Mouse (Mus musculus) limb, embryonic 11.5 days (tissue): ENCODE results near the gene Cxcr4. TPM values are rescaled to one million over a fixed set of nuclear protein-coding genes. Genes with fewer than 3 reads are reported as not detected.
A peak's percentile ranks its signal among the peaks of the same experiment; 100 is the strongest.

Experiments used
- ATAC-seq: fragments of 200-750 bp; cut with Nextera tagmentation; 2 replicates; pipeline ENCODE4 v1.8.0; 2017; ENCODE audit warnings: low read depth; ENCODE audit not compliant: insufficient number of reproducible peaks, low FRiP score, low TSS enrichment
- DNase-seq: peaks from one replicate; pipeline ENCODE4 v3.0.0-alpha.2; 2015; ENCODE audit warnings: low spot score
- H3K27ac ChIP-seq: fragments of 300-500 bp; sonication (generic); replicated peaks from 2 replicates; pipeline ENCODE4 v1.5.1; 2014; ENCODE audit warnings: low read depth, mild to moderate bottlenecking, low read length
- H3K27me3 ChIP-seq: fragments of 300-500 bp; sonication (generic); 2 replicates; pipeline ENCODE4 v1.6.1; 2014; ENCODE audit warnings: mild to moderate bottlenecking, low read length, mixed read lengths; ENCODE audit not compliant: control insufficient read depth, insufficient read depth
- H3K36me3 ChIP-seq: fragments of 300-500 bp; sonication (generic); 2 replicates; pipeline ENCODE4 v1.6.1; 2014; ENCODE audit warnings: mild to moderate bottlenecking, low read length, moderate library complexity, mixed read lengths; ENCODE audit not compliant: control insufficient read depth, insufficient read depth
- H3K4me1 ChIP-seq: fragments of 300-500 bp; sonication (generic); 2 replicates; pipeline ENCODE4 v1.6.1; 2014; ENCODE audit warnings: low read length, mixed read lengths; ENCODE audit not compliant: control insufficient read depth, insufficient read depth
- H3K4me2 ChIP-seq: fragments of 300-500 bp; sonication (generic); 2 replicates; pipeline ENCODE4 v1.6.1; 2014; ENCODE audit warnings: low read depth, mild to moderate bottlenecking, moderate library complexity; ENCODE audit not compliant: severe bottlenecking
- H3K4me3 ChIP-seq: fragments of 300-500 bp; sonication (generic); 2 replicates; pipeline ENCODE4 v1.5.1; 2014; ENCODE audit warnings: low read depth, low read length
- H3K9ac ChIP-seq: fragments of 300-500 bp; sonication (generic); 2 replicates; pipeline ENCODE4 v1.6.1; 2014; ENCODE audit warnings: mild to moderate bottlenecking, low read length
- H3K9me3 ChIP-seq: fragments of 300-500 bp; sonication (generic); 2 replicates; pipeline ENCODE4 v1.6.1; 2016; ENCODE audit warnings: low read length; ENCODE audit not compliant: control insufficient read depth
- WGBS: fragments of 180-500 bp; shearing (Covaris S2); extraction: QIAGEN DNeasy Blood & Tissue Kit; methylation state at CpG from one replicate; pipeline ENCODE4 v1.1.7; 2014; 5-methylcytosine and 5-hydroxymethylcytosine counted together
- polyA plus RNA-seq: library from polyadenylated mRNA; unstranded; fragments of >200 nt; fragmentation: Nextera tagmentation; extraction: Ambion mirVana; gene quantifications from 2 replicates; pipeline ENCODE4 v1.2.1, GENCODE M21; 2014

Cxcr4 gene
- polyA plus RNA-seq, 1 experiment from 2014 or later, result 3.1 TPM

- H3K4me3 ChIP-seq, result no peak overlapping the region
- H3K27me3 ChIP-seq, result no peaks in the 10 kb centered on the region
- WGBS, result 76% methylated on average over 9 of the region's 9 CpGs
- H3K4me2 ChIP-seq, result no peak overlapping the region
- no peak for DNase-seq
- H3K9ac ChIP-seq, result no peak overlapping the region
- no peaks in the 10 kb centered on the region for H3K4me1 ChIP-seq
- 0 out of 2 replicates have a peak, but pooled peaks have one; percentile 48 for ATAC-seq
- H3K27ac ChIP-seq, result no peak overlapping the region
- H3K36me3 ChIP-seq, result no peaks in the 10 kb centered on the region
- H3K9me3 ChIP-seq, result no peaks in the 10 kb centered on the region
Observed at GRCm38 (mm10) chr1:128622867-128623593, 30.9 kb upstream of the Cxcr4 start.

GRCm38 (mm10) chr1:128617654-128618310 lies 25.7 kb upstream of the Cxcr4 start:
- Histone ChIP-seq H3K36me3 (no peaks in the 10 kb centered on the region), H3K4me3 (no peak overlapping the region), H3K27me3 (no peaks in the 10 kb centered on the region), H3K4me2 (no peak overlapping the region), H3K4me1 (no peaks in the 10 kb centered on the region), H3K9me3 (no peaks in the 10 kb centered on the region), H3K9ac (no peak overlapping the region), H3K27ac (no peak overlapping the region)
- WGBS, result 91% methylated on average over 13 of the region's 13 CpGs
- no peak for ATAC-seq
- no peak for DNase-seq

GRCm38 (mm10) chr1:128616586-128616985 lies 24.5 kb upstream of the Cxcr4 start:
- DNase-seq, result no peak
- no peak overlapping the region for H3K9ac ChIP-seq
- no peaks in the 10 kb centered on the region for H3K9me3 ChIP-seq
- WGBS, result 43% methylated on average over 2 of the region's 2 CpGs
- H3K4me3 ChIP-seq, result no peak overlapping the region
- H3K27ac ChIP-seq, result no peak overlapping the region
- no peaks in the 10 kb centered on the region for H3K4me1 ChIP-seq
- H3K4me2 ChIP-seq, result no peak overlapping the region
- no peaks in the 10 kb centered on the region for H3K36me3 ChIP-seq
- no peak for ATAC-seq
- H3K27me3 ChIP-seq, result no peaks in the 10 kb centered on the region

GRCm38 (mm10) chr1:128615459-128615806 lies 23.3 kb upstream of the Cxcr4 start:
- H3K9ac ChIP-seq, result no peak overlapping the region
- no peak overlapping the region for H3K4me3 ChIP-seq
- no peaks in the 10 kb centered on the region for H3K36me3 ChIP-seq
- ATAC-seq (no peak), DNase-seq (no peak)
- no peaks in the 10 kb centered on the region for H3K27me3 ChIP-seq
- H3K9me3 ChIP-seq, result no peaks in the 10 kb centered on the region
- 81% methylated on average over 2 of the region's 2 CpGs for WGBS
- no peak overlapping the region for H3K27ac ChIP-seq
- H3K4me1 ChIP-seq, result no peaks in the 10 kb centered on the region
- H3K4me2 ChIP-seq, result no peak overlapping the region

GRCm38 (mm10) chr1:128614653-128615458 lies 22.8 kb upstream of the Cxcr4 start:
- Histone ChIP-seq H3K27ac (no peak overlapping the region), H3K27me3 (no peaks in the 10 kb centered on the region), H3K4me2 (no peak overlapping the region), H3K9ac (no peak overlapping the region), H3K36me3 (no peaks in the 10 kb centered on the region), H3K9me3 (no peaks in the 10 kb centered on the region), H3K4me1 (no peaks in the 10 kb centered on the region), H3K4me3 (no peak overlapping the region)
- 77% methylated on average over 7 of the region's 7 CpGs for WGBS
- ATAC-seq (no peak), DNase-seq (no peak)

- Histone ChIP-seq H3K36me3 (no peaks in the 10 kb centered on the region), H3K27me3 (no peaks in the 10 kb centered on the region), H3K4me3 (no peak overlapping the region), H3K27ac (no peak overlapping the region), H3K9ac (no peak overlapping the region), H3K9me3 (no peaks in the 10 kb centered on the region), H3K4me1 (no peaks in the 10 kb centered on the region), H3K4me2 (no peak overlapping the region)
- no peak for DNase-seq
- ATAC-seq, result no peak
- WGBS, result 73% methylated on average over 6 of the region's 6 CpGs
Observed at GRCm38 (mm10) chr1:128608119-128608518, 16.0 kb upstream of the Cxcr4 start.

- no peaks in the 10 kb centered on the region for H3K9me3 ChIP-seq
- H3K36me3 ChIP-seq, result no peaks in the 10 kb centered on the region
- WGBS, result 80% methylated on average over 3 of the region's 3 CpGs
- no peak overlapping the region for H3K27ac ChIP-seq
- no peak overlapping the region for H3K9ac ChIP-seq
- ATAC-seq (no peak), DNase-seq (no peak)
- H3K27me3 ChIP-seq, result no peaks in the 10 kb centered on the region
- H3K4me2 ChIP-seq, result no peak overlapping the region
- H3K4me1 ChIP-seq, result no peaks in the 10 kb centered on the region
- no peak overlapping the region for H3K4me3 ChIP-seq
Observed at GRCm38 (mm10) chr1:128607423-128607822, 15.3 kb upstream of the Cxcr4 start.

- Histone ChIP-seq H3K4me3 (no peak overlapping the region), H3K36me3 (no peaks in the 10 kb centered on the region), H3K9me3 (no peaks in the 10 kb centered on the region), H3K4me1 (no peaks in the 10 kb centered on the region), H3K9ac (no peak overlapping the region), H3K27me3 (no peaks in the 10 kb centered on the region), H3K27ac (no peak overlapping the region), H3K4me2 (no peak overlapping the region)
- 84% methylated on average over 1 of the region's 1 CpGs for WGBS
- ATAC-seq (no peak), DNase-seq (no peak)
Observed at GRCm38 (mm10) chr1:128605794-128606193, 13.7 kb upstream of the Cxcr4 start.
